Mouse (Mus musculus) cerebellum, postnatal 36 days (tissue): ENCODE results near the gene Eif3b.

ENCODE experiments used
- DNase-seq, 2 experiments: peaks; one replicate each; pipeline ENCODE4 v3.0.0; 2021 to 2022; ENCODE audit warnings: mixed read lengths in 2 of 2

Gene Eif3b

GRCm38 (mm10) chr5:140418489-140419441 is at the start of gene Eif3b:
Gene Eif3b (plus strand): TSS chr5:140419328.
- peak; percentile 91 for DNase-seq

GRCm38 (mm10) chr5:140369466-140369865 is 49.7 kb upstream of the Eif3b start:
- DNase-seq = no peak

DNA sequence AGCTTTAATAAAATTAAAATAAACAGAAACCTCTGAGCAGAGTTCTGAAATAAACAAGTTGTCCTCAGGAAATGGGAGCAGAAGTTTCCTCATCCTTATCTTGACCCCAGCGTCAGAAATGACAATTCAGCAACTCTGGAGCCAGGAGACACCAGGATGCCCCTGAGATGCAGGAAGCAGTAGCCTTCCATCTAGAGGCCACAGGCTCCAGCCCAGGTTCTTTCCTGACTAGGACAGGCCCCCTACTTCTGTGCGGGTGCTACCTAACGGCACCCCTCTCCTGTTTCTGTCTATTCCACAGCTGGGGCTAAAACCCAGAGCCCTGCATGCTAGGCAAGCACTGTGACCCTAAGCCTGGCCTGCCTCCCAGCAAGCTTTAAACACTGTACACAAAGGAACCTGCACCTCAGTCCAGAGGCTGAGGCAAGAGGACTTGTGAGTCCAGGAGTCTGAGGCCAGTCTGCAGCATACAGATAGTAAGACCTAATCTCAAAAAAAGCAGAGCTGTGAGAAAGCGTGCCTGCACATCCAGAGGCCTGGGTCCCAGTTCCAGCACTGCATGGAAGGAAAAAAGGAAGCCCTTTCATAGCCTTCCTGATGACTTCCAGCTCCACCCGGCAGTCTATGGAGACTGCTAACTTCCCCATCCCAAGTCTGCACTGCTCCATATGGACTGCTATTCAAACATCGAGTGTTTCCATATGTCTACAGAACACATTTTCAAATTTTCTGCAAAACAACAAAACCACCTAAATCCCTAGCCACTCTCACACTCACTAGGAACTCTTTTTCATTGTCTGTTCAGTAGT is 48.5 kb upstream of the Eif3b start:
- no peak for DNase-seq

- no peak for DNase-seq
Measured at GRCm38 (mm10) chr5:140371671-140372070, 47.5 kb upstream of the Eif3b start.

DNA sequence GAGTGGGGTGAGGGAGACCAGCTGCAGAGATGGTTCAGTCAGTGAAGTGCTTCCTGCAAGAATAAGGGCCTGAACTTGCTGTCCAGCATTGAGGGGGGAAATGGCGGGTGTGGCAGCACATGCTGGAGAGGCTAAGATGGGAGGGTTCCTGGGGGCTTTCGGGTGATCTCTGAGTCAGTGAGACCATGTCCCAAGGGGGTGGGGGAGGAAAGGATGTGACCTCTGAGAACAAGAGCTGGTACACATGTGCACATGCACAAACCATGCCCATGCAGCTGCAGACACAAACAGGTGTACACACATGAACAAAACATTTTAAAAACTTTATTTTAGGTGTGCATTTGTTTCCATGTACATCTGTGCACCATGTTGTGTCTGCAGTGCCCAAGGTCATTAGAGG is 45.4 kb upstream of the Eif3b start:
- DNase-seq = no peak

DNA sequence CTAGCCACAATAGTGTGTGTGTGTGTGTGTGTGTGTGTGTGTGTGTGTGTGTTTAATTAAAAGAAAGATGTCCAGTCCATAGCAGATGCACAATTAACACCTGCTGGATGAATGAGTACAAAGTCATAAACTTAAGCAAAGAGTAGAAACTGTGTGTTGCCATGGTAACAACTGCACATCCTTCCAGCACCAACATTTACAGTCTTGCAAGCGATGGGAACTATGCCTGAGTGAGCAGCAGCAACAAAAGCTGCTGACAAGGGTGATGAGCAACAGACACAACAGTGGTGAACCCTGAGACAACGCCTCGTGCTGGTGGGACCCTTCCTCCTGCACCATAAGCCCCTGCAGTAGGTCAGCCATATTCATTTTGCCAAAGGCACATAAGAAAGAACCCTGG is 44.9 kb upstream of the Eif3b start:
- no peak for DNase-seq

- DNase-seq = no peak
Measured at GRCm38 (mm10) chr5:140375249-140375829, 43.8 kb upstream of the Eif3b start.

DNA sequence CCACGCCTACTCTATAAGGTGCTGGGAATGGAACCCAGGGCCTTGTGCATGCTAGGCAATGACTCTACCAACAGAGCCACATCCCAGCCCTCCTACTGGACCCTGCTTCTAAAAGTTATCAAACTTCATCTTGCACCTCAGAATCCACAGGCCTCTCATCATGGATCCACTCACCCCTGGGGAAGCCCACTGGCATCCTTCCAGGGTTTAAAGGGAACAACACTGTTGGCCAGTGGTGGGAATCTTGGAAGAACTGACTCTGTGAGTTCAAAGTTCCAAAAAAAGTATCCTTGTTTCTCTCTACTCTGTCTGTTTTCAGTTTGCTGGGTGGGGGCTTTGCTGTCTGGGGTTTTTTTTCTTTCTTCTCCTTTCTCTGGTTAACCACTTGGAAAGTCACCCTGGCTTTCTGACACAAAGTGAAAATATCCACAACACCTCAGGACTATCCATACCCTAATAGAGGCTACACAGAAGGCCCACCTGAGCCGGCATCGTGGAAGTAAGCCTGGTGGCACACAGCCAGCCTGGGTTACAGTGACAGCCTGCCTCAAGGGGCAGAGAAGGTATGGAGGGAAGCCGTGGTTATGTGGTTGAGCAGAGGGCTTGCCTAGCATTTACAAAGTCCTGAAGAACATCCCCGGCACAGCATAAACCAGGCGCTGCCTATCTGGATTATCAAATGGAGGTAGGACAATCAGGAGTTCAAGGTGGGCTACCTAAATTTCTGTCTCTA is 40.8 kb upstream of the Eif3b start:
- no peak for DNase-seq

DNA sequence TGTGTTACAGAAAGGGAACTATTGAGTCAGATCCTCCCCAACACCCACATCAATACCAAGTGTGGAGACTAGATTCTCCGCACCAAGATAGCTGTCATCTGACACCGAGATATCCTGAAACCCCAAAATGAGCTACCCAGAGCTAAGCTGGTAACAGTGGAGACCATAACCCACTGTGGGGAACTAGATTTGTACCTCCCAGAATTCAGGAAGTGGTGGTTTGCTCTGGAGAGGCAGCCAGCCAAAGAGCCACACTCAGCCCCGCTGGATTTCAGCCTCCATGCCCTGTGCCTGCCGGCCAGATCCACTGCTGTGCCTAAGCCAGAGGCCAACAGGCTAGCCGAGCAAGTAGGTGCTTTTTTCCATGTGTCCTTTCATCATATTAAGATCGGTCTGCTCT is 39.8 kb upstream of the Eif3b start:
- DNase-seq = no peak

GRCm38 (mm10) chr5:140381156-140381555 is 38.0 kb upstream of the Eif3b start:
- DNase-seq = no peak

DNA sequence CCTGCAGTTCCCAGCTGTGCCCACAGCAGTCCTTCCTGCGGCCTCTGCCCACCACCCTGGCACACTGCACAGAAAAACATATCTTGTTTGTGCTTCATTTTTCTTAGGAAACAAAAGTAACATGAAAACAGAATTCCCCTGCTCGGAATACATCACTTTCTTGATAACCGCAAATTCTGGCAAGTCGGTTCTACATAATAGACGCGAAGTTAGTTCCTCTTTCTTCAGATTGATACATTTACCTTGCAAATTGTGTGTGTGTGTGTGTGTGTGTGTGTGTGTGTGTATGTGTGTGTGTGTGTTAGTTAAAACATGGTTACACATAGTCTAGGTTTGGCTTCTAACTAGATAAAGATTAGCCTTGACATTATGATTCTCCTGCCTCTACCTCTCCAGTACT is 36.4 kb upstream of the Eif3b start:
- DNase-seq = no peak

GRCm38 (mm10) chr5:140383559-140383958 is 35.6 kb upstream of the Eif3b start:
- DNase-seq = no peak

GRCm38 (mm10) chr5:140384462-140384861 is 34.7 kb upstream of the Eif3b start:
- no peak for DNase-seq

GRCm38 (mm10) chr5:140387236-140387635 is 31.9 kb upstream of the Eif3b start:
- DNase-seq = no peak

DNA sequence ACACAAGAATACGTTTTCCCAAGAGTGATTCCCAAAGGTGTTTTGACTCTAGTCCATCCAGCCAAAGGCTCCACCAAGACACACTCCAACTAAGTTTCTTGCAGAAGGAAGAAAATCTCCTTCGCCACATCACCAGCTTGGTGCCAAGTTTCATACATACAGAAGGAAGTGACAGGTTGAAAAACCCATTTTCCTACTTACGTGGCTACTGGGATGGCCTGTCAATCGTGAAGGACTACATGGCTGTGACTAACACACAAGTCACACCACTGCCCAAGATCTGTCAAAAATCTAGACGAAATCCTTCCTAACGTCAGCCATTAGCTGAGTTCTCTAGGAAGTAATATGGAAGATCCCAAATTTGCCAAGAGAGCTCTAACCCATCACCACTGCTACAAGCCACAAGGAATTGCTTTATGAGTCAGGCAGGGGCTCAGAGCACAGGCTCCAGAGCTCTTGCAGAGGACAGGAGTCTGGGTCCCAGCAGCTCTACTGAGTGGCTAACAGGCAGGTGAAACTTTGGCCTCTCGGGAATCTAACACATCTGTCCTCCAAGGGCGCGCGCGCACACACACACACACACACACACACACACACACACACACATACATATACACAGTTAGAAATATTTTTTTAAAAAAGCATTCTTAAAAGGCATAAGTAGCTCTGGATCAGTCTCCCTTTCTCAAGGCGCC is 31.2 kb upstream of the Eif3b start:
- no peak for DNase-seq

DNA sequence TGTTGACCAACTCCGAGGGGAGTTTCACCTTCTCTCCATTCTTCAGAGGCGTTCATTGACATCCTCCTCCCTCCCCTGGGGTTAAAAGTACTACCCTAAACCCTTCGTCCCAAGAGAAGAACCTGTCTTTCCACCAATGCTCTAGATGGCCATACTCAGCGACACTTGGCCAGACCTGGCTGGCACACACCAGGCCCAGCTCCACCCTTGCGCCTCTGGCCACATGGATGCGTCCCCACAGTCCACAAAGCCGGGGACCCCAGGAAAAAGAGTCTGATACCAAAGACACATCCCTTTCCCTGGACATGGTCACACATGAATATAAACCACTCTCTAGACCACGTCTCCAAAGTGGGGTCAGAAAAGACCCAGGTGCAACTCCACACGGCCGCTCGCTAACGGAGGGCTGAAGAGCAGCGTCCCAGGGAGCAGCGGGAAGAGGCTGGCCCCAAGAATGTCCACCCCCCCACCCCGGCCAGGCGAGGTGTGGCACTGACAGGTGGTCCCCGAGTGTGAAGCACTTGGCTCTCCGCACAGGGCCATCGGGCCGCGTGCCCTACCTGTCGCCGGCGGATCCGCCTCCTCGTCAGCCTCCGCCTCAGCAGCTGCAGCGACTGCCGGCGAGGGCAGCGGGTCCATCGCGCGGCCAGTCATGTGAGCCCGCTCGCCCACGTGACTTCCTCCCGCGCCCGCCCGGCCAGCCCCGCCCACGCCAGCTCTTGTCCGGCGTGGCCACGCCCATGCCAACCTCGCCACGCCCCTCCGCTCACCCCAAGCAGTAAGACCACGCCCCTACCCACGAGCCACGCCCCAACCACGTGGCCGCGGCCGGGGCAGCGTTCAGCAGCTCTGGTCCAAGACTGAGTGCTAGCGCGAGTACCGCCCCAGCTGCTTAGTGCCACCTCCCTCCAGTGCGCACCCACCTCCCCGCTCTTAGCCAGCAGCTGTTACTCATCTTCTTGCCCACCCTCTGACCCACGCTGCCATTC is 30.2 kb upstream of the Eif3b start, which contains the start of gene Snx8:
Gene Snx8 (minus strand): TSS at position 675 of the 989 bp plus-strand sequence.
- peak; percentile 88 to 92 for DNase-seq

GRCm38 (mm10) chr5:140389647-140390046 is 29.5 kb upstream of the Eif3b start:
- no peak for DNase-seq

- no peak for DNase-seq
Measured at GRCm38 (mm10) chr5:140391435-140391834, 27.7 kb upstream of the Eif3b start.

- DNase-seq = no peak
Measured at GRCm38 (mm10) chr5:140391981-140392380, 27.1 kb upstream of the Eif3b start.

GRCm38 (mm10) chr5:140392701-140393100 is 26.4 kb upstream of the Eif3b start:
- DNase-seq = no peak
